Mouse (Mus musculus) kidney, adult 2 months (tissue): ENCODE results near the gene Gm10642.

Source experiments
- CTCF ChIP-seq: fragments of 200-500 bp; conservative IDR thresholded peaks from 2 replicates; pipeline ENCODE4 v1.5.1; 2011; ENCODE audit warnings: low read depth, mild to moderate bottlenecking, control low read depth, low read length, moderate library complexity, mixed read lengths; ENCODE audit not compliant: insufficient read depth, insufficient read length
- POLR2A ChIP-seq: fragments of 200-500 bp; IDR thresholded peaks from one replicate; pipeline ENCODE4 v1.6.1; 2011; ENCODE audit warnings: low read depth, low read length, control low read depth

GRCm38 (mm10) chr9:70688301-70688968 is 32.4 kb downstream of the Gm10642 start:
- TF ChIP-seq CTCF = no peak
- TF ChIP-seq POLR2A = no peak
